Mouse (Mus musculus) heart, embryonic 11.5 days (tissue): ENCODE measurements around the gene Aff4. TPM values are rescaled to one million over a fixed set of nuclear protein-coding genes. Genes with fewer than 3 reads are reported as not detected.

ENCODE experiments used
- ATAC-seq: fragments of 200-750 bp; cut with Nextera tagmentation; replicated peaks from 2 replicates; pipeline ENCODE4 v1.8.0; 2017; ENCODE audit warnings: moderate library complexity; ENCODE audit not compliant: insufficient number of reproducible peaks, low FRiP score, low TSS enrichment
- H3K27ac ChIP-seq: fragments of 300-500 bp; sonication (generic); 2 replicates; pipeline ENCODE4 v1.5.1; 2014; ENCODE audit warnings: mild to moderate bottlenecking, low read depth, low read length
- H3K27me3 ChIP-seq: fragments of 300-500 bp; sonication (generic); 2 replicates; pipeline ENCODE4 v1.6.1; 2014; ENCODE audit warnings: mild to moderate bottlenecking, low read length, mixed read lengths; ENCODE audit not compliant: control insufficient read depth, insufficient read depth
- H3K36me3 ChIP-seq: fragments of 300-500 bp; sonication (generic); 2 replicates; pipeline ENCODE4 v1.6.1; 2014; ENCODE audit warnings: mild to moderate bottlenecking, low read length, moderate library complexity, mixed read lengths; ENCODE audit not compliant: control insufficient read depth, insufficient read depth
- H3K4me1 ChIP-seq: fragments of 300-500 bp; sonication (generic); 2 replicates; pipeline ENCODE4 v1.6.1; 2014; ENCODE audit warnings: low read length; ENCODE audit not compliant: control insufficient read depth, insufficient read depth
- H3K4me2 ChIP-seq: fragments of 300-500 bp; sonication (generic); 2 replicates; pipeline ENCODE4 v1.6.1; 2014; ENCODE audit warnings: mild to moderate bottlenecking, moderate library complexity
- H3K4me3 ChIP-seq: fragments of 300-500 bp; sonication (generic); 2 replicates; pipeline ENCODE4 v1.5.1; 2014; ENCODE audit warnings: low read depth, low read length
- H3K9ac ChIP-seq: fragments of 300-500 bp; sonication (generic); 2 replicates; pipeline ENCODE4 v1.6.1; 2014; ENCODE audit warnings: mild to moderate bottlenecking, low read depth, low read length, moderate library complexity
- H3K9me3 ChIP-seq: fragments of 300-500 bp; sonication (generic); replicated peaks from 2 replicates; pipeline ENCODE4 v1.6.1; 2016; ENCODE audit warnings: low read length; ENCODE audit not compliant: control insufficient read depth
- WGBS: fragments of 180-500 bp; shearing (Covaris S2); extraction: QIAGEN DNeasy Blood & Tissue Kit; methylation state at CpG from one replicate; pipeline ENCODE4 v1.1.7; 2014; ENCODE audit not compliant: insufficient replicate concordance; 5-methylcytosine and 5-hydroxymethylcytosine counted together
- polyA plus RNA-seq: library from polyadenylated mRNA; unstranded; fragments of >200 nt; fragmentation: Nextera tagmentation; extraction: Ambion mirVana; gene quantifications from 2 replicates; pipeline ENCODE4 v1.2.1, GENCODE M21; 2014

Gene Aff4
- polyA plus RNA-seq, 1 experiment from 2014 or later, result 54.4 TPM

DNA sequence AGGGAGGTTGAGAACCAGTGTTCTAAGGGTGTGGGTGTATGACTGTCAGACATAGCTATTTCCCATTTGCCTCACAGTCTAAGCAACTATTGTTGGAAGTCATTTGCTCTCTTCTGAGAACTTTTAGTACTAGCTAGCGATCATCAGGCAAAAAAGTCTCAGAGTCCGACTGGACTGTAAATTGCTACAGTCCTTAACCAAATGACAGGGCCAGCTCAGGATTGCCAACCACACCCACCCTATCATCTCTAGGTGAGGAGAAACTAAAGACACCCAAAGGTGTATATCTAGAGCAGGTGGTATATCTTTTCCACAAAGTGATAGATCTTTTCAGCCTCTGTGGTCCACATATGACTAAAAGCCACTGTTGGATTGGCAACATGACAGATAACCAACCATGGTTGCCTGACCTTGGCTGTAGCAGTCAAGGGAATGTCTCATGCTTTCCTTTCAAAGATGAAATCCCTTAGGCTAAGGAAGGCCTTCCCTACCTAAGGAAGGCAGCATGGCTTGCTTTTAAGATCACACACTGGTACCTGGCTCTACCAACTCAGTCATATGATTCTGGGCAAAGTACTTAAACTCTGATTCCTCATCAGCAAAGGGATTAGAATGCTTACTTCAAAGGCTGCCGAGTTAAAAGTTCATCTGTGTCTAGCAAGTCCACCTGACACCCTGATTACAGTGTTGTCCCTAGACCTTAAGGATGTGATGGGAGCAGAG, 77.5 kb downstream of the Aff4 start:
- WGBS, result 85% methylated on average over 3 of the region's 3 CpGs
- Histone ChIP-seq H3K4me3 (no peak overlapping the region), H3K27ac (no peak overlapping the region), H3K4me1 (peaks cover 10% of the 10 kb centered on the region; the same call in 1 of the 2 replicates), H3K36me3 (peaks cover 8% of the 10 kb centered on the region), H3K27me3 (no peaks in the 10 kb centered on the region), H3K9ac (no peak overlapping the region), H3K9me3 (no peaks in the 10 kb centered on the region), H3K4me2 (no peak overlapping the region)
- ATAC-seq, result no peak

DNA sequence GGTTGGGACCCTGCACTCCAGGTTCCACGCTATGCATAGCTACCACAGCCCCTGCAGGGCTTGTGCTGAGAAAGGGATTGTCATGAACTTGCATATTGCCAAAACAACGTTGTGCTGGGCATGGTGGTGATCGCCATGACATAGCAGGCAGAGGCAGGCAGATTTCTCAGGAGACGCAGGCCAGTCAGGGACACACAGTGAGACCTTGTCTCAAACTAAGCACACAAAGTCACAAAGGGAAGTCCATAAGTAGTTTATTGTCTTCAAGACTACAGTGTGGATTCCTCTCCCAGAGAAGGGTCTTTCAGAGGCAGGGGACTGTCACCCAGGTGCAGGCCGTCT, 78.1 kb downstream of the Aff4 start:
- Histone ChIP-seq H3K36me3 (peaks cover 8% of the 10 kb centered on the region), H3K4me1 (peaks cover 10% of the 10 kb centered on the region; the same call in 1 of the 2 replicates), H3K9ac (no peak overlapping the region), H3K4me3 (no peak overlapping the region), H3K4me2 (no peak overlapping the region), H3K9me3 (no peaks in the 10 kb centered on the region), H3K27me3 (no peaks in the 10 kb centered on the region), H3K27ac (no peak overlapping the region)
- WGBS, result 91% methylated on average over 5 of the region's 5 CpGs
- ATAC-seq, result no peak

GRCm38 (mm10) chr11:53429182-53429581, 78.5 kb downstream of the Aff4 start:
- Histone ChIP-seq H3K4me1 (peaks cover 10% of the 10 kb centered on the region; the same call in 1 of the 2 replicates), H3K36me3 (peaks cover 8% of the 10 kb centered on the region), H3K4me2 (peak overlapping the region; percentile 72), H3K27me3 (no peaks in the 10 kb centered on the region), H3K9me3 (no peaks in the 10 kb centered on the region), H3K9ac (no peak overlapping the region), H3K4me3 (no peak overlapping the region; the same call in 1 of the 2 replicates), H3K27ac (no peak overlapping the region)
- ATAC-seq, result no peak

DNA sequence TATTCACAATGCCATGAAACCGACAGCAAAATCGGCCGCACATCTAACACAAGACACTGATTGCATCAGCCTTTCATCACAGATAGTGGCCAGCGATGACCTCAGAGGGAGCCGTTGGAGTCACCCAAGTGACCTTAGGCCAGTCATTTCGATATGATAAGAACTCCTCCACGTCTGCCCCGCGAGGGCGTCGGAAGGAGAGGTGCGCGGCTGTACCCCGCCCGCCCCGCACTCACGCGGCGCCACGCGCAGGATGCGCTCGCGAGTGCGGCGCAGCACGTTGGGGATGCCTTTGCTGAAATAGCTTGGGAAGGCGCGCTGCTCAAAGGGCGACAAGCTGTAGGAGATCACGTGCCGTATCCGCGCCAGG, 79.7 kb downstream of the Aff4 start:
- WGBS, result under 1% methylated on average over 34 of the region's 34 CpGs

GRCm38 (mm10) chr11:53430670-53431346, 80.2 kb downstream of the Aff4 start, which contains the start of the genes Uqcrq and Gdf9:
Gene Uqcrq, minus strand, starts transcription at chr11:53430831.
Gene Gdf9, plus strand, starts transcription at chr11:53431023.
- H3K4me1 ChIP-seq, result peaks cover 10% of the 10 kb centered on the region; the same call in 1 of the 2 replicates
- peak within 1 kb of the TSS; percentile 72 for H3K4me2 ChIP-seq
- no peaks in the 10 kb centered on the region for H3K27me3 ChIP-seq
- H3K4me3 ChIP-seq, result peak within 1 kb of the TSS; percentile 96
- peaks cover 8% of the 10 kb centered on the region for H3K36me3 ChIP-seq
- peak; percentile 90 for ATAC-seq
- no peaks in the 10 kb centered on the region for H3K9me3 ChIP-seq
- peak within 1 kb of the TSS; percentile 89 for H3K27ac ChIP-seq
- under 1% methylated on average over 44 of the region's 44 CpGs for WGBS
- peak within 1 kb of the TSS; percentile 97 for H3K9ac ChIP-seq

More for the DNA sequence above, 79.7 kb downstream of the Aff4 start:
- Histone ChIP-seq H3K9me3 (no peaks in the 10 kb centered on the region), H3K9ac (peak overlapping the region; percentile 97), H3K27me3 (no peaks in the 10 kb centered on the region), H3K4me1 (peaks cover 10% of the 10 kb centered on the region; the same call in 1 of the 2 replicates), H3K27ac (peak overlapping the region; percentile 89), H3K4me3 (peak overlapping the region; percentile 96), H3K36me3 (peaks cover 8% of the 10 kb centered on the region), H3K4me2 (peak overlapping the region; percentile 72)
- ATAC-seq, result peak; percentile 22; the same call in 1 of the 2 replicates

- ATAC-seq, result peak; percentile 28
- Histone ChIP-seq H3K27ac (peak overlapping the region; percentile 89), H3K9me3 (no peaks in the 10 kb centered on the region), H3K9ac (peak overlapping the region; percentile 60), H3K36me3 (peaks cover 8% of the 10 kb centered on the region), H3K4me1 (peaks cover 8% of the 10 kb centered on the region; the same call in 1 of the 2 replicates), H3K4me3 (peak overlapping the region; percentile 96), H3K27me3 (no peaks in the 10 kb centered on the region), H3K4me2 (peak overlapping the region; percentile 70)
- 18% methylated on average over 9 of the region's 9 CpGs for WGBS
These were observed 80.9 kb downstream of the Aff4 start for GRCm38 (mm10) chr11:53431347-53432056.

DNA sequence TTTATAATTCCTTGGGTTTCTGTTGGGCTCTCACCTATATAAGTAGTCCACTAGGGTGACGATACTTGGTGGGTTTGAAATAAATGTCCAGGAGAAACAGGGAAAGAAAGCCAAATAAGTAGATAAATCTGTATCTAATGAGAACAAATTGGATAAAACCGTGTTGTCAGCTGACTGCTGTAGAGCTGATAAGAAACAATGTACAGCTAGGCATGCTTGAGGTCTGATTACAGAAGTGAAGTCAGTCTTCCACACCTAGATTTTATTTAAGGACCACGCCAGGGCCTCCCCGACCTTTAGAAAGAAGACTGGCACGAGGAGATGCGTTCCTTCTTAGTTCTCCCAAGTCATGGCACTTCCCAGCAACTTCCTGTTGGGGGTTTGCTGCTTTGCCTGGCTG, 82.4 kb downstream of the Aff4 start:
- Histone ChIP-seq H3K4me3 (no peak overlapping the region), H3K27ac (no peak overlapping the region), H3K9me3 (no peaks in the 10 kb centered on the region), H3K9ac (no peak overlapping the region; the same call in 1 of the 2 replicates), H3K4me1 (peaks cover 7% of the 10 kb centered on the region; the same call in 1 of the 2 replicates), H3K36me3 (peaks cover 8% of the 10 kb centered on the region), H3K27me3 (no peaks in the 10 kb centered on the region), H3K4me2 (no peak overlapping the region)
- ATAC-seq, result no peak
- 41% methylated on average over 6 of the region's 6 CpGs for WGBS

DNA sequence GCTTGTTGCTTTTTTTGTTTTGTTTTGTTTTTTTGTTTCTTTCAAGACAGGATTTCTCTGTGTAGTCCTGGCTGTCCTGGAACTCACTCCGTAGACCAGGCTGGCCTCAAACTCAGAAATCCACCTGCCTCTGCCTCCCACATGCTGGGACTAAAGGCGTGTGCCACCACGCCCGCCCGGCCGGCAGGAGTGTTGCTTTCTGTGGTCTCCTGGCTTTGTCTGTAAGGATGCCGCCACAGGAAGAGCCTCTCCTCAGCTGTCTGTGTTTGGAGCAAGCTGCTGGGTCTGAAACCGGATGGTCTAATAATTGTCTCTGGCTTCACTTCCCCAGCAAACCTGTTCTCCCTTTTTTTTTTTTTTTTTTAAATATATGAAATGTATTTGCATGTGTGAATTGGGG, 84.9 kb downstream of the Aff4 start:
- Histone ChIP-seq H3K9me3 (no peaks in the 10 kb centered on the region), H3K36me3 (no peaks in the 10 kb centered on the region), H3K9ac (no peak overlapping the region), H3K4me3 (no peak overlapping the region), H3K27me3 (no peaks in the 10 kb centered on the region), H3K4me1 (no peaks in the 10 kb centered on the region), H3K27ac (no peak overlapping the region), H3K4me2 (no peak overlapping the region)
- ATAC-seq, result no peak
- WGBS, result 73% methylated on average over 8 of the region's 8 CpGs
